Mouse (Mus musculus) v-Abl transformed pro-B cells (cell line): ENCODE measurements around the gene Actn4.

ENCODE experiments used
- in situ Hi-C, 2 experiments: fragments of 400-800 bp; cut with MboI; formaldehyde crosslinking; loops; one replicate each; pipeline ENCODE4 v1.15.1; 2025; ENCODE audit not compliant: unreplicated experiment in 2 of 2

The Actn4 gene

DNA sequence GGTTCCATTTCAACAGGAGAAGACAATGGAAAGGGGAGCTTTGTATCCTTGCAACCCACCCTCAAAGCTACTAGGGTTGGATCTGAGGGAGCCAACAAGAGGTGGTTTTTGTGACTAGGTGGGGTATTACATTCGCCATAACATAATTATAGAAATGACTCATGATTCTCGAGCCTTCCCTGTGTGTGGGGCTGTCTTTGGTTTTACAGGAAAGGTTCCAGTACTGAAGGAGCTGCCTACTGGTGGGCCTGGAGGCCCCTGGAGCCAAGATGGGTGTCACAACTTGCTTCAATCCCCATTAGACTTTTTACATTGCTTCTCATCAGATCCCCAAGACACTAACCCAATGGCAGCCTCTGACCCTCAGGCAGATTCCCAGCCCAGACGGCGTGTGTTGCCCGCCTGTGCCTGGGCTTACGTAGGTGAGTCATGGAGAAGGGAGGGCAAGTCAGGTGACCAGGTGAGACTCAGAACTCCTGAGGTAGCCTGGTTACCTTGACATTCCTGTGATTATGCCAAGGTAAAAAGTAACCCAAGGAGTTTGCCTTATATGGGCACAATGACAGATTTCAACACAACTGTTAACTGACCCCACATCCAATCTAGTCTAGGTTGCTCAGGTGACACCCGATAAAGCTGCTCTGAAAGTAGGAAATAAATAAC, 31.0 kb downstream of the Actn4 start:
- in situ Hi-C loops = no loop called here

DNA sequence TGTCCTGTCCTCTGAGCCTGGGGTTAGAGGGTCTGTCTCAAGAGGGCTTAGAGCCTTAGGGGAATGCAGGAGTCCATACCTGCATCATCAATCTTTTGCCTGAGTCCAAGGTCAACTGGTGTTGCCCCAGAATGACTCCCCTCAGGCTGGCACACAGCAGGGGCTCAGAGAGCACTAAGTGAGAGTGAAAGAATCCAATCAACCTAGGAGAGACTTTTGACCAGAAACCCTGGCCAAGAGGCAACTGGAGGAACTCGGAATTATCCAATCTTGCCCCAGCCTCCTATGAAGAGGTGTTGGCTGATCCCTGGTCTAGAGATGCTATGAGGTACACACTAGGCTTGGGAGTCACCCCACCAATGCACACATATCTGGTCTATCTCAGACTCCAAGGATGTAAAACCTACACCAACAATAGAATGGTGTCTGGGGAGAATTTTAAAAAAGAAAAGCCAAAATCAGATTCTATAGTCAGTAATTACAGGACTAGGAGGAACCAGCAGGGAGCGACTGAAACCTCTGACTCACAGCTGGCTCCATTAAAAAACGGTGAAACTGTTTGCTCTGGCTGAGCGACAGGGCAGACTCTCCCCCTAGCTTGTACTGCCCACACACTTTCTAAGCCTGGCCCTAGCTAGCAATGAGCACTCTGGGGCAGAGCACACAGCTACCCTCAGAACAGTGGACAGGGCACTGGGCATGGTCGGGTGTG, 31.7 kb downstream of the Actn4 start:
- in situ Hi-C loops = no loop called here

DNA sequence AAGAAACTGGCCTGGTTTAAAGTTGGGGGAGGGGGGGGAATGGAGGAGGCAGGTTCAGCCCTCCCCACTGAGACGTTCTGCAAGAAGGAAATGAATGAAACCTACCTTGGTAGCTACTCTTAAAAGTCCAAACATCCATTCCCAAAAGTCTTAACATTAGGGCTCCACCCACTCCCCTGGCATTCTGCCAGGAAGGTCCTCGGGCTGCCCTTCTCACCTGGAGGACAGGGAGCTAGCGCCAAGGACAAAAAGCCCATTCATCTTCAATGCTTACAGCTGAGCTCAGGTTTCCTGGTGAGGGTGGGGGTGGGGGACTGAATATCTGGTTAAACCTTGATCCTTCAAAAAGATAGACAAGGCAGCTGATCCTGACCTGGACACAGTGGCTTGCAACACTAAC, 32.8 kb downstream of the Actn4 start:
- in situ Hi-C loops = no loop called here

DNA sequence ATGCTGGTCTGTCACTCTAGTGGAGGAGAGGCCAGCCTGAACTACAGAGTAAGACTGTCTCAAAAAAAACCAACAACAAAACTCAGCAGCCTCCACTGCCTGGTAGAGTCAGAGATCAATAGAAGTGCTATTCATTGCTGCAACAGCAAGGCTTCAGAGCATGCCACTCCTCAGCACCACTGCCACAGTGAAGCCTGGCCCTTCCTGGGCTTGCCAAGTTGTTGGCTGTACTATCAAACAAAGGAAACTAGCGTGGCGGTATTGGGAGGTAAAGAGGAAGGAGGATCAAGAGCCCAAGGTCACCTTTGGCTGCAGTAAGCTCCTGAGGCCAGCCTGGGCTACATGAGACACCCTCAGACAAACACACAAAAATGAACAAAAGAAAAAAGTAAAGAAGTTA, 36.0 kb downstream of the Actn4 start:
- in situ Hi-C loops = no loop called here

DNA sequence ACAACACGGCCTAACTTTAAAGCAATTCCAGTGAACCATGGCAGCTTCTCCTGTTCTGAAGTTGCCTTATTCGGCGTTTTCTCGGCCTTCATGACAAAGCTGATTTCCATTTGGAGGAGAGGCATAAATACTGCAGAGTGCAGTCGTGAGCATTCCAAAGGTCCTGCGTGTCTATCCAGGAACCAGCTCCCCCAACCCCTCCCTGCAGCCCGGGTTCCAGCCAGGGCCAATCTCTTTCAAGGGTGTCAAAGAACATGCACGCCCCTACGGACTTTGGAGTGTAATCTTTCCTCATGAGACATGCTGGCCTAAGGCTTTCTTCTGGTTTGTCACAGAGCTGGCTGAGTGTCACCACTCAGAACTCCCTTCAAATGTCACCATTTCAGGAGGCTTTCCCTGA, 36.8 kb downstream of the Actn4 start:
- in situ Hi-C loops = no loop called here

DNA sequence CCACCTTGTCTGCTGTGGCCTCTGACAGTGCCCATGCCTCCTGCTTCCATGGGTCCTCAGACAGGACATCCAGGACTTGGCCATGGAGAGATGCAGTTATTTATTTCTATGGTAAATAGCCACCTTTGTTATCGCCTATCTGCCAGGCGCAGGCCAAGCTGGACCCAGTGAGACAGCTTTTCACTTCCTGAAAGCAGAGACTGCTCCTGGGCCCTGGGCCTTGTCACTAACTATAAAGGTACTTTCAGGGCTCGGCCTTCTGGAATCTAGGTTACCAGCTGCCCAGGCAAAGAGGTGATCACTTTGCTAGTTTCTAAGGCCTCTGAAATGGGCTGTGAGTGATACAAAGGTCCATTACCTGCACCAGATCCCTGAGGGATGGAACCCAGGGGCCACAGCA, 37.3 kb downstream of the Actn4 start:
- in situ Hi-C loops = no loop called here

DNA sequence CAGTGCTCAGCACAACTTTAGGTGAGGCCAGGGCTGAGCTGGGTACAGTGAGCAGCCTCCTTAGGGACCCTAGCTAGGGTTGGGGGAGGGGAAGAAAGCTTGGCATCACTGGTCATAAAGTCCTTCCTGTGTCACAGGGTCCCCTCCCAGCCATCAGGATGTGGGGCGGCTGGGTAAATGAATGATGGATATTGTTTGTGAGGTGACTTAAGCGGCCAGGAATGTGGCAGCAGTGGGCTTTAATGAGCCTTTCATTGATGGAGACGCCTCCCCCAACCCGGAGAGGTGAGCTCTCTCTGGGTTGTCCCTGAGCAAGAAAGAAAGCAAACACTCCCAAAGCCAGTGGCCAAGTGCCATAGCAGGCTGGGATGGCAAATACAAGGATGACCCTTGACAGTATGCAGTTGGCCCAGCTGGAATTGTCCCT, 38.3 kb downstream of the Actn4 start:
- in situ Hi-C loops = no loop called here

DNA sequence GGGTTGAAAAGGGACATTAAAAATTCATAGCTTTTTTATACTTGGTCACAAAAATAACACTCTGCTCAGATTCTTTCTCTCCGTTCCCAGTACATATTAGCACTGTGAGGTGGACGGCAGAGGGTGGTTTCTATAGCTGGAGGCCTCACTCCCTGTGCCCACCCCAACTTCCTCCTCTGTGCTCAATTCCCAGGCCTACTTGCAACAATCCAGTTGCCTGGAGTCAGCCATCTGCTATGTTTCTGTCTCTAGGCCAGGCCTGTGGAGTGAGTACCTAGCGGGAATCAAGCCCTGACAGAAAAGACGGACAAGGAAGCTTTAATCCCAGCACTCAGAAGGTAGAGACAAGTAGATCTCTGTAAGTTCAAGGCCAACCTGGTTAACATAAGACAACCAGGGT, 39.5 kb downstream of the Actn4 start:
- in situ Hi-C loops = no loop called here

DNA sequence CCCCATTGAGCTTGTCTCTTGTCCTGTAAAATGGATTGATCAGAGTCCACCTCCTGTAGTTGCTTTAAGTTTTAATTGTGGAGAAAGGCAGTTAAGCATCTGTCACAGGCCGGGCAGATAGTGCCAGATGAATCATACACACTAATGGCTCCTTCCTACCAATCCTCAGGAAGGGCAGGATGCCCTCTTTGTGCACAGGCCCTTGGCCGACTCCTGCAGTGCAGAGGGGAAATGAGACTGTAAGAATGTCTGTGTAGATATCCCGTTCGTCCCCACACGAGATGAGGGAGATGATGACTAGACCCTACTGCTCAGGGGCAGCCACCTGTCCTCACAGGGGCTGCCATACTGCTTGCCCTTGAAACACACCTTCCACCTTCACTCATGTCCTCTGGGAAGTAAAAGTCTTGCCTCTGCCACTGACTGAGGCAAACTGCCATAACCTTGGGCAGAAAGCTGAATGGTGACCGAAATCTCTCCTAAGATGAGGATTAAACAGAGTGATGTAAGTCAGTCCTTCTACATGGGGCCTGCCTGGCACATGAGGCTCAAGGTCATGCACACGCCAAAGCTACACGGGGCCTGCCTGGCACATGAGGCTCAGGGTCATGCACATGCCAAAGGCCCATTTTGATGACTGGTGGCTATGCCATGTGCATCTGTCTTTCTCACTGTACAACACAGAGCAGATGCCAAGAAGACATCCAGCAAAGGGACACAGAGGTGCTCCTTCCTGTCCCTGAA, 40.2 kb downstream of the Actn4 start:
- in situ Hi-C loops = no loop called here

DNA sequence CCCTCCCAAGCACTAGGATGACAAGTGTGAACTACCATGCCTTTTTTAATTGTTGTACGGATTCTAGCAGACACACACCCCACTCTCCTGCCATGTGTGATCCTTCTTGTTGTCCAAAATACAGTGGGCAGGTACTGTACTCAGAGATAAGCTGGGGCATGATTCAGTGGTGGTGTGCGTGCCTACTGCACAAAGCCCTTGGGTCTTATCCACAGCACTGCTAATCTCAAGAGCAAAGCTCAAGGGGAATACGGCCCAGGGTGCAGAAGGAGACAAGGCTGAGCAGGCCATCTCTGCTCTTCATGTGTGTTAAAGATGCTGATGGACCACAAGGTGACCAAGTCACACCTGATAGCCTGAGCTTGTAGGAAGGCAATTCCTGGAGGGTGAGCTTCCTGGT, 41.0 kb downstream of the Actn4 start:
- in situ Hi-C loops = no loop called here

DNA sequence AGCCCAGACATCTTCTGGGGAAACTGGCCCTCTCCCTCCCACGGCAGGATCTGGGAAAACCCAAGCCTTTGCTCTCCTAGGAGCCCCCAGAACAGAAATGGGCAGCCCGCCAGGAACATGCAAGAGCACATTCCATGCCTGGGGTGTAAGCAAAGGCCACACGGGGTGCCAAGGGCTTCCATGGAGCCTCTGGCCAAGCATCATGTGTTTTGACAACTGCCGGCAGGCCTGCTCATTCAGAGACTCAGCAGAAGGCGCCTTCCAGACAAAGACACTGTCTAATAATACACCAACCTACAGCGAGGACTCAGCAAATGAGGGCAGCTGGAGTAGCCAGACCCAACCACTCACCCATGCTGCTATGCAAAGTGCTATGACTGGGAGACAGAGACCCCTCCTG, 42.3 kb downstream of the Actn4 start:
- in situ Hi-C loops = no loop called here

DNA sequence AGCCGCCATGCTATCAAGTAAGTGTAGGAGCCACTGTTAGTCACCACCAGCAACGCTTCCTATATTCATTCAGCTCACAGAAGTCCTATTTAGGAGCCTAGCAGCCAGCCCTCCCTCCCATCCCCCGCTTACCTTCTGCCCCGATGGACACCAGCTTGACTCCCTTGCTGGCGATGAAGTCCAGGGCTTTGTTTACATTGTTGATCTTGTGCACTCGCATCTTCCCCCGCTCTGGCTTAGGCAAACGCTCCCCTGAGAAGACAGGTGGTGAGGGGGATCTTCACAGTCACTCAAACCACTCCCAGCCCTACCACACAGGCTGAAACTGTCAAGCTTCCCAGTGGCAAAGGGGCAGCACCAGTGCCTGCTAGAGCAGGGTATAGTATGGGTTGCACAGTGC, 43.6 kb downstream of the Actn4 start:
- in situ Hi-C loops = no loop called here

DNA sequence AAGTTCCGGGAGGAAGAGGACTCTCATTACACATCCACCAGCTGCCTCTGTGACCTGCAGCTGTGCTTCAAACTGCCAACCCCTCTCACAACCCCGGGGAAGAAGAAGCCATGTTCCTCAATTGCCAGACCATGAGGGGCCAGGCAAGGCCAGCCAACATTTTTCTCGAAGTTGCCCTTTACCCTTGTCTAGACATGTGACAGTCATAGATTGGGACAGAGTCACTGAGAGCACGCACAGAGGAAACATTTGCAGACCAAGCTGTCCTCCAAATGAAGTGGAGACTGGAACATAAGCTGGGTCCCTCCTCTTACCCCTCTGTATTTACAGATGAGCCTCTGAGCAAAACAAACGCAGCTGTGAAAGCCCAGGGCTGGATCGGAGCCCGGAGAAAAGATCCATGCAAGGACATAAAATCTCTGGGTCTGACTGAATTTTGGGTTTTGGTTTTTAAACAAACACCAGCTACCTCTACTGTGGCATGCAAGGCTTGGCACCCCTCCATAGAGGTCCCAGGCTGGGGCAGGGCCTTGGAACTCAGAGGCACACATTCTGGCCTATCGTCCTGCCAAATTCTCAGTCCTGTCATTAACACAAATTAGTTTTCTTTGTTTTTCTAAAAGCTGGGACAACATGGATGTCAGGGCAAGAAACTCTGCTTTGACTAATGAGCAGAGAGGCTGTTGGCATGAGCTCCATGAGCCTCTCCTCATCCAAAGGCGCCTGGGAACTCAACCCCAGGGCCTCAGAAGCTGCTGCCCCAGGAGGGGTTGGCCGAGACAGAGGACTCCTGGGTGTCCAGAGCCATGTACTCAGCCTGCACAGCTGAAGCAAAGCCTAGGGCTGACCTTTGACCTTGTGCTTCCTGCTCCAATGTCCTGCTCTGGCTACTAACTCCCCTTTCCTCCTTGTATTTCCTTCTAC, 44.4 kb downstream of the Actn4 start:
- in situ Hi-C loops = no loop called here

DNA sequence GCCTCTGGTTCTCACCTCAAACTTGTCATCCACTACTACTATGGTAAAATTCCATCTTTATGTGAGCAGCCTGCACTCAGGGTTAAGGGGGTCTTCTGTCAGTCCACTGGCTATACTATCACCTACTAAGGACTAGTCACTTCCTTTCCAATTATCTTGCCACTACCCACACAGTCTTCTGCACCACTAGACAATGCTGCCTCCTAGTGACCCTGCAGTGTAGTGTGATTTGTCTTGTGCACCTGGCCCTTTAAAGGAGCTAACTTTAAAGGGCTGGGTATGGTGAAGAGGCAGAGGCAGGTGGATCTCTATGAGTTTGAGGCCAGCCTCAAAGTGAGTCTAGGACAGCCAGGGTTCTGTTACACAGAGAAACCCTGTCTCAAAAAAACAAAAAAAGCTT, 45.6 kb downstream of the Actn4 start:
- in situ Hi-C loops = no loop called here

DNA sequence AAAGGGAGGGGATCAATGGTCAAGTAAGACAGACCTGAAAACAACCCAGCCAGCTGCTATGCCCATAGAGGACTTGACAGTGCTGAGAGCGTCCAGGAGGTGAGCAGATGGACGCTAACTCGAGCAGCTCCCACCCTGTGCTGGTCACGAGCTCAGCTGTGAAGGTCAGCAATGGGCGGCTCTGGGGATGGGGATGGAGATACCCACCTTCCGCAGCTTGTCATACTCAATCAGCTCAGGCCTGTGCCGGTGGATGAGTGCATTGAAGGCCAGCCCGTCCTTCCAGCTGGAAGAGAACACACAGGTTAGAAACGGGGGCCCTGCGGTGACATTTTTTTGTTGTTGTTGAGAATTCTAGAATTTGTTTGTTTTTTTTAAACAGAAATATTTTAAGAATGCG, 49.0 kb downstream of the Actn4 start:
- in situ Hi-C loops = no loop called here

DNA sequence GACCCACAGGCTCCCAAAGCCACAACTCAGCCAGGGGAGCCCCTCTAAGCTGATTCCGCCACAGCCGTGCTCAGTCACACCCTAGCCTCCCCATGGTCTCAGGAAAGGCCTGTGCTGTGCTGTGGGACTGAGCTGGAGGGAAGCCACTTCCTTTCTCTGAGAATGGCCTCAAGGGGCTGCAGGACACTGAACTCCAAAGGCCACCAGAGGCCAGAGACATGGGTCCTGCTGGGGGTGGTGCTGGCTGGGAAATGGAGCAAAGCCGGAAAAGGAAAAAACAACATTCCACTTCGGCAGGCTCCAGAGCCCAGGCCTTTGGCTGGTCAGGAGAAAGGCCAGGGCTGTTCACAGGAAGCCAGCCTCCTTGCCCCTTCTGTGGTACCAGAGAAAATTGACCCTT, 50.5 kb downstream of the Actn4 start:
- in situ Hi-C loops = no loop called here

DNA sequence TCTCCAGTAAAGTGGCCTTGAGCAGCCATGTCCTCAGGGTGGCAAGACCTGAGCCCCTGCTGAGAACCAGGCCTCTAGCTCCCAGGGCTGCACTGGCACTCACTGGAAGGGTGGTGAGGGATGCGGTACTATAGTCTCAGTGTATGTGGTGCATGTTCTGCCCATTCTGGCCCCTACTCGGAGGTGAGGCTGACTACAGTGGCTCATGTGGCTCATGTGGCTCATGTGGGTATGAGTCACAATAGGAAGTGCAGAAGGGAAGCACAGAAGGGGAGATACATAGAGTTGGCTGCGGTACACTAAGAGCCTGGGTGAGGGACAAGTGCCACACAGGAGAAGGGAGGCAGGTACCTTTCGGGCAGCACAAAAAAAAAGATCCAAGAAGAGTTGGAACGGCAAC, 54.9 kb downstream of the Actn4 start:
- in situ Hi-C loops = no loop called here

DNA sequence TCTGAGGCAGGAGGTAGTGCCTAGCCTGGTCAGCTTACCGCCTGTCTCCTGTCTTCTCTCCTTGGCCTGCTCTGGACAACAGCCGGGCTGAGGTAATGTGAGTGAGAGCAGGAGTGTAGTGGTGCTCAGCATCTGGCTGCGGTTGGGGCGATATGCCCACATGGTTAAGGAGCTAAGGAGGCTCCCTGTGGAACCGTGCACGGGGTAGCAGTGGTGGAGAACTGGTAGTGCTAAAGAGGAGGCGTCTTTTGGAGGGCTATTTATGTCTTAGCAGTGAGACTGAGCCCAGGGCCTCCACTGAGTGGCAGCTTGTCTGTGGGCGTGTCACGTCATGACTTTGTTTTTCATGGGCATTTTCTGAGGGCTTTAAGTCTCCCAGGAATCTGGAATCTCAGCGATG, 58.4 kb downstream of the Actn4 start:
- in situ Hi-C loops = no loop called here

DNA sequence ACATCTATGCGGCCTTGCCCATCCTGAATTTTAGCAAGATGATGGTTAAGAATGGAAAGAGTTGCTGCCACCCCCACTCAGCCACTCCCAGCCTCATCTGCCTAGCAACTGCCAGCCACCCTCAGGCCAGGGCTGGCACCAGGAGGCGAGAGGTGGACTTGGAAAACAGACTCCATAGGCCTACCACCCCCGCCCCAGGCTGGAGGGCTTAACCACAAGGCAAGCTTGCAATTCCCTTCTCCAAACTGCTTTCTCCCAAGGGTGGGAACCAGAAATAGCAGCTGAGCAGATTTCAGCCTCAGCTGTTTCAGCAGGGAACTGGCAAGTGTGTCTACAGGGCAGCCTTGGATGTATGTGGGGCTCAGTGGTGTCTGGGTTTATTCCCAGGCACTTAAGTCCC, 59.3 kb downstream of the Actn4 start:
- in situ Hi-C loops = no loop called here

DNA sequence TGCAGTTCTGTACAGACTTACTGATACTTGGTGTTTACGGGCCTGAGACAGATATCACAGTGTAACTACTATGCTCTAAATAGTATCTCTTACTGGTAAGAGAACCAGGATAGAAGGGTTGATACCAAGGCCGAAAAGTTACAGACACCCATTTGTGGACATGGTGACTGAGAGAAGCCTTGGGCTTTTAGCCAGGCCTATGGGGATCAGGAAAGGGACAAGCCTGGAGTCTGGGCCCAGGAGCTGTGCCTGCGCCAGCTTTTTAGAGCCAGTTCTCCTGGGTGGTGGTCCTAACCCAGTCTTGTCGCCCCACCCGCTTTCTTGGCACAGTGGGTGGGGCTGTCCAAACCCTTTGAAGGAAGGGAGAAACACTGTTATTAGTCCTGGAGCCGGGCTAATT, 60.0 kb downstream of the Actn4 start:
- in situ Hi-C loops = no loop called here
